Mouse (Mus musculus): Measurements from ENCODE around the gene Zfhx3. TPM values are rescaled to one million over a fixed set of nuclear protein-coding genes. Genes with fewer than 3 reads are reported as not detected.

Zfhx3 gene
- polyA plus RNA-seq, 1 experiment from 2014 or later, result 9.2 TPM

DNA sequence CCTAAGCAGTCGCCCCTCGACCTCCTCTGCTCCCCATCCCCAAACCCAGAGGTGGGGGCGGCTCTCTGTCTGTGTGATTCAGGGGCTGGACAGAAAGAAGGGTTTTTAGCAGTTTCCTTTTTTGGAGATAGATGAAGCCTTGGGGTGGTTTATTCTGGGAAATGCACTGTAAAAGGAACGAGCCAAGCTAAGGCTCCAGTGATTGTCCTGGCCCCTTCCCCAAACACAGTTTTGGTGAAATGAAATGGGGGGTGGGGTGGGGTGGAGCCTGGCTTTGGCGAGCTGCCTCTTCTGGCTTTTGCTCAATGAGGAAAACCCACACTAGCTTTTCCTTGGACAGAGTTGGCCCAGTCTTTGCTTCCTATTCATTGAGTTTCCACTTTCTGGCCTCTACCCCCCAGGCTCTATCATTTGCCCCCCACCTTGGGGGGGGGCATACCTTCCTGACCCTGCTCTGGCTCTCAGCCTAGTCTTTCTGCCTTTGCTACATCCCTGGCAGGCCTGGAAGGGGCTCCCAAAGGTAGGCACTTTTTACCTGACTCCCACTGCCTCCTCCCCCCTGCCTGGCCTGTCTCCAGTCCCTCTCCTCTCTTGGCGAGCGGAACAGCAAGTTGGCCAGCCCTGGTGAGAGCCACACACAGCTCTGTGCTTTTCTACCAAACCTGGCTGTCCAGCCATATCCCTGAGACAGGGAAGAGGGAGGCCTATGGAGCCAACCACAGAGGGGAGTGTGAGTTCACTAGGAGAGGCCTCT, 955.1 kb downstream of the Zfhx3 start:
- H3K9me3 ChIP-seq (replicated peaks), result no peaks in the 10 kb centered on the region
- no peak for ATAC-seq (replicated peaks; ENCODE audit: low FRiP score)
- no peak overlapping the region for H3K4me2 ChIP-seq
- H3K36me3 ChIP-seq, result no peaks in the 10 kb centered on the region; the same call in 1 of the 2 replicates
- peaks cover 70% of the 10 kb centered on the region for H3K4me1 ChIP-seq
- peak overlapping the region; percentile 61 for H3K27ac ChIP-seq
- no peaks in the 10 kb centered on the region for H3K27me3 ChIP-seq
- 49% methylated on average over 7 of the region's 7 CpGs for WGBS
- no peak overlapping the region for H3K4me3 ChIP-seq (replicated peaks)
- no peak overlapping the region for H3K9ac ChIP-seq

DNA sequence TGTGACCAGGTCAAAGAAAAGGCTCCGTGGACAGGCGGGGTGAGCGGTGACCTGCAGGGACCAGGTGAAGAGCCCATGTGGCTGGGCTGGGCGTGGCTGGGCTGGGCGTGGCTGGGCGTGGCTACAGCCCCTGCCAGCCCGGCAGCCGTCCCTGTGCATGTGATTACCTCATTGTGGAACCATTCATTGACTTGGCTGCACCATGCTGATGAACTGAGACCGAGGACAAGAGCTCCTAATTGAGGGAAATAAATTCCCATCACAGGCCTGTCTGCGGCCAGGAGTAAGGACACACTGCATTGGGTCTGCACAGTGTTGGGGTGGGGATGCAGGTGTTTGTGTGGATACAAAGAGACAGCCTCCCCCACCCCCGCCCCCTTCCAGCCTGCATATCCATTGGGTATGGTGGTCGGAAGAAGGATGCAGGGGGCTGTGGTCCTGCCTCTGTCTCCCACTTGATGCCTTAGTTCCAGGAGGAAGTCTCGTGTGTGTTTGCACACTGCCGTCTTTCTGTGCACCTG, 956.9 kb downstream of the Zfhx3 start:
- H3K27ac ChIP-seq, result no peak overlapping the region
- no peak overlapping the region for H3K9ac ChIP-seq
- H3K9me3 ChIP-seq (replicated peaks), result no peaks in the 10 kb centered on the region
- H3K4me1 ChIP-seq, result peaks cover 70% of the 10 kb centered on the region
- no peak overlapping the region for H3K4me2 ChIP-seq
- WGBS, result 74% methylated on average over 14 of the region's 14 CpGs
- no peaks in the 10 kb centered on the region for H3K27me3 ChIP-seq
- no peak for ATAC-seq (replicated peaks; ENCODE audit: low FRiP score)
- H3K36me3 ChIP-seq, result no peaks in the 10 kb centered on the region
- no peak overlapping the region for H3K4me3 ChIP-seq (replicated peaks)

- no peak overlapping the region for H3K9ac ChIP-seq
- H3K4me1 ChIP-seq, result peaks cover 63% of the 10 kb centered on the region
- H3K27me3 ChIP-seq, result no peaks in the 10 kb centered on the region
- WGBS, result 45% methylated on average over 10 of the region's 10 CpGs
- H3K36me3 ChIP-seq, result no peaks in the 10 kb centered on the region
- H3K4me2 ChIP-seq, result no peak overlapping the region
- H3K27ac ChIP-seq, result peak overlapping the region; percentile 71
- H3K9me3 ChIP-seq (replicated peaks), result no peaks in the 10 kb centered on the region
- ATAC-seq (replicated peaks; ENCODE audit: low FRiP score), result no peak
- H3K4me3 ChIP-seq (replicated peaks), result no peak overlapping the region
These were observed 958.1 kb downstream of the Zfhx3 start for GRCm38 (mm10) chr8:108900541-108900940.

DNA sequence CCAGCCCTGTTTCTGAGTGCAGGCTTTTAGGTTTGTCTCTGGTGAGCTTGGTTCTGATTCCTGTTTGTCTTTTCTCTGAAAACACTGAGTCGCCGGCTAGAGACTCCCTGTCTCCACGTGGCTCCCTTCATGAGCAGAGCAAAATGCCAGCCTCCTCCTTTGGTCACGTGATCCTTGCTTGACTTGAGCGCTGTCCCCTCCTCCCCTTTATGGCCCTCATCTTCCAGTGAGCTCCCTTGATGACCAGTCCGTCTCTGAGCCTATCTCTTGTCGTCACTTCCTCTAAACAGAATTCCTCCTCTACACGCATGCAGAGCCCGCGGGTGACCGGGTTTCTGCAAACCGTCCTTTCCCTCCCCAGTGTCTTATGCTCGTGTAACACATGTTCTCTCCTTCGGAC, 958.8 kb downstream of the Zfhx3 start:
- no peak for ATAC-seq (replicated peaks; ENCODE audit: low FRiP score)
- H3K27me3 ChIP-seq, result no peaks in the 10 kb centered on the region
- peaks cover 56% of the 10 kb centered on the region for H3K4me1 ChIP-seq
- no peaks in the 10 kb centered on the region for H3K9me3 ChIP-seq (replicated peaks)
- no peak overlapping the region for H3K27ac ChIP-seq
- H3K4me2 ChIP-seq, result no peak overlapping the region
- H3K9ac ChIP-seq, result no peak overlapping the region
- H3K4me3 ChIP-seq (replicated peaks), result no peak overlapping the region
- H3K36me3 ChIP-seq, result no peaks in the 10 kb centered on the region
- 59% methylated on average over 14 of the region's 14 CpGs for WGBS

GRCm38 (mm10) chr8:108903550-108903949, 961.1 kb downstream of the Zfhx3 start:
- H3K9me3 ChIP-seq (replicated peaks), result no peaks in the 10 kb centered on the region
- no peak overlapping the region for H3K9ac ChIP-seq
- ATAC-seq (replicated peaks; ENCODE audit: low FRiP score), result no peak
- no peak overlapping the region for H3K27ac ChIP-seq
- WGBS, result 74% methylated on average over 15 of the region's 15 CpGs
- no peaks in the 10 kb centered on the region for H3K27me3 ChIP-seq
- H3K4me1 ChIP-seq, result peaks cover 34% of the 10 kb centered on the region
- no peaks in the 10 kb centered on the region for H3K36me3 ChIP-seq
- H3K4me3 ChIP-seq (replicated peaks), result no peak overlapping the region
- H3K4me2 ChIP-seq, result no peak overlapping the region

DNA sequence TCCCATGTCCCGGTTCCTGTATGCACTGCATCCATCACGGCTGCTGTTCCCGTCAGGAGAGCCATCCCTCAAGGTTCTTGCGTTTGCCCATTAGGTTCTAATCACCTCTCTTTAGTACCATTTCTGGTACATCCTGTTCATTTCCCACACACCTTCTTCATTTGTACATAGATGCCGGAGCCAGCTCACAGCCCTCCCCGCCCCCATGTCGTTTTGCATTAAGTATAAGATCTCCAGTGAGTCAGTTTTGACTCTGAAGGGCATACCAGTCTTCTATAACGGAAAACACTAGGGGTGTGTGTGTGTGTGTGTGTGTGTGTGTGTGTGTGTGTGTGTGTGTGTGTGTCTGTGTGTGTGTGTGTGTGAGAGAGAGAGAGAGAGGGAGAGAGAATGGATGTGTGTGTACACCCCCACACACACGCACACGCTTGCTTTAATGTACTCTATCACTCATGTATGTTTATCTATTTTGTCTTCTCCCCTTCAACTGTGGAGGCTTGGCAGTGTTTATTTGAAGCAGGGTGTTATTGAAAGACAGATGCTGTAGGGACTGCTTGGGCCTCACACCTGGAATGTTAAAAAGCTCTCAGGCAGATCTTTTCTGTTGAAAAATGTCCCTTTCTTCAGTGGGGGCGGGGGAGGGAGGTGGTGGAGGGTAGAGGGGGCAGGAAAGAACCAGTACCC, 962.0 kb downstream of the Zfhx3 start:
- peaks cover 28% of the 10 kb centered on the region for H3K4me1 ChIP-seq
- no peaks in the 10 kb centered on the region for H3K9me3 ChIP-seq (replicated peaks)
- 64% methylated on average over 11 of the region's 11 CpGs for WGBS
- no peak for ATAC-seq (replicated peaks; ENCODE audit: low FRiP score)
- no peak overlapping the region for H3K27ac ChIP-seq
- H3K36me3 ChIP-seq, result no peaks in the 10 kb centered on the region
- H3K9ac ChIP-seq, result no peak overlapping the region
- H3K4me2 ChIP-seq, result no peak overlapping the region
- H3K27me3 ChIP-seq, result no peaks in the 10 kb centered on the region
- no peak overlapping the region for H3K4me3 ChIP-seq (replicated peaks)

GRCm38 (mm10) chr8:108908066-108908465, 965.6 kb downstream of the Zfhx3 start:
- H3K9ac ChIP-seq, result no peak overlapping the region
- H3K27ac ChIP-seq, result no peak overlapping the region
- peaks cover 16% of the 10 kb centered on the region for H3K4me1 ChIP-seq
- WGBS, result 83% methylated on average over 9 of the region's 9 CpGs
- no peaks in the 10 kb centered on the region for H3K9me3 ChIP-seq (replicated peaks)
- ATAC-seq (replicated peaks; ENCODE audit: low FRiP score), result no peak
- H3K4me3 ChIP-seq (replicated peaks), result no peak overlapping the region
- H3K36me3 ChIP-seq, result no peaks in the 10 kb centered on the region
- no peak overlapping the region for H3K4me2 ChIP-seq
- no peaks in the 10 kb centered on the region for H3K27me3 ChIP-seq

DNA sequence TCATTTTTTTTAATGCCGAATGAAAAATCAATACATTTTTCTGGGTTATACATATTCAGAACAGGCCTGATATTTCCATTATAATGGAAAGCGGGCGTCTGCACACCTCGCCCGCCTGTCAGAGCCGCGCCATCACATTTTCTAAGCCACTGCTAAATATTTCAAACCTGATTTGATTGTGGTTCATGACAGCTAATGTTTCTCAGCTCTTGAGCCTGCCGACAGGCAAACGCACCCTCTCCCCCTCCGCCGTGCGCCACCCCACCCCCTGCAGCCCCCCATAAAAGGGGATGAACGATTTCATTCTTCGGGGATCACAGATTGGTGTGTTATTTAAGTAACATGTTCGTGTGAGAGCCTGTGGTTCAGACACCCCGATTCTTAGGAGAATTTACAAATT, 966.1 kb downstream of the Zfhx3 start:
- ATAC-seq (replicated peaks; ENCODE audit: low FRiP score), result no peak
- H3K4me2 ChIP-seq, result no peak overlapping the region
- WGBS, result 85% methylated on average over 16 of the region's 16 CpGs

DNA sequence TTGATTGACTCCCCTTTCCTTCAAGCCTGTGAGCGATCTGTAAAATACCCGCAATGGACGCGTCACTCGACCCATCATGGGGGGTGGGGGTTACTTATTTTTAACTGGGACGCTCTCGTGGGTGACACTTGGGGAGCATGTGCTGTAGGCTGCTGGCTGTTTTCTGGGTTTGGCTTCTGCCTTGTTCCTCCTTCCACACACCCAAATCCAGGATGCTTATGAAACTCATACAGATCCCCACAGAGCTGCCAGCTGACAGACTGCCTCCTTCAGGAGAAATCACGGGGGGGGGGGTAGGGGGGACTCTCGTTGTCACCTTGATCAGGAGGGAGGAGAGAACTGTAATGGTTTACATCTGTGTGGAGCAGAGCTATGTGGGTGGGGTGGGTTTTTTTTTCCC, 966.6 kb downstream of the Zfhx3 start:
- Histone ChIP-seq H3K9ac (no peak overlapping the region), H3K27ac (no peak overlapping the region)

More for the DNA sequence above, 966.1 kb downstream of the Zfhx3 start:
- Histone ChIP-seq H3K9ac (no peak overlapping the region), H3K4me1 (peaks cover 16% of the 10 kb centered on the region), H3K27me3 (no peaks in the 10 kb centered on the region), H3K36me3 (no peaks in the 10 kb centered on the region), H3K9me3 (replicated peaks) (no peaks in the 10 kb centered on the region), H3K27ac (no peak overlapping the region), H3K4me3 (replicated peaks) (no peak overlapping the region)

GRCm38 (mm10) chr8:108909455-108909854, 967.0 kb downstream of the Zfhx3 start:
- Histone ChIP-seq H3K36me3 (no peaks in the 10 kb centered on the region), H3K9ac (no peak overlapping the region), H3K4me3 (replicated peaks) (no peak overlapping the region), H3K27ac (no peak overlapping the region), H3K9me3 (replicated peaks) (no peaks in the 10 kb centered on the region), H3K4me1 (peaks cover 12% of the 10 kb centered on the region), H3K4me2 (no peak overlapping the region), H3K27me3 (no peaks in the 10 kb centered on the region)
- 89% methylated on average over 2 of the region's 2 CpGs for WGBS
- no peak for ATAC-seq (replicated peaks; ENCODE audit: low FRiP score)

More for the DNA sequence above, 966.6 kb downstream of the Zfhx3 start:
- WGBS, result 78% methylated on average over 9 of the region's 9 CpGs
- Histone ChIP-seq H3K4me3 (replicated peaks) (no peak overlapping the region), H3K36me3 (no peaks in the 10 kb centered on the region), H3K27me3 (no peaks in the 10 kb centered on the region), H3K4me2 (no peak overlapping the region), H3K4me1 (peaks cover 15% of the 10 kb centered on the region), H3K9me3 (replicated peaks) (no peaks in the 10 kb centered on the region)
- ATAC-seq (replicated peaks; ENCODE audit: low FRiP score), result no peak

DNA sequence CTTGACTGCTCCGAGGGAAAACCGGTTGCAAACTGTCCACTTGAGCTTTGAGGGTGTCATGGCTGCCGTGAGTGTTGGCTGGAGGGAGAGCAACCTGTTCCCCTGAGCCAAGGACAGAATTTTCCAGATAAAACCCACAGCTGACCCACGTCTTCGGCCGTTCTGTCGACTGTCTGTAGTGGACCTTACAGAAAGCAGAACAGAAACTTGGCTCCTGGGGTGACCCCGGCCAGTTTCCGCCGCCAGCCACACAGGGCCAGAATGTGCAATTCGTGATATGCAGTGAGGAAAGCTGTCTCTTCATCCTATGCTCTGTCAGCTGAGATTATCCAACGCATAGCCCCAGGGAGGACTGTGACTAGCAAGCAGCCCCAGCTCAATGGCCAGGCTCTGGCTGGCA, 968.4 kb downstream of the Zfhx3 start:
- H3K27me3 ChIP-seq, result no peaks in the 10 kb centered on the region
- ATAC-seq (replicated peaks; ENCODE audit: low FRiP score), result no peak
- H3K4me1 ChIP-seq, result peaks cover 16% of the 10 kb centered on the region
- no peak overlapping the region for H3K4me2 ChIP-seq
- no peaks in the 10 kb centered on the region for H3K36me3 ChIP-seq
- H3K27ac ChIP-seq, result no peak overlapping the region
- H3K9ac ChIP-seq, result no peak overlapping the region
- WGBS, result 82% methylated on average over 12 of the region's 12 CpGs
- no peaks in the 10 kb centered on the region for H3K9me3 ChIP-seq (replicated peaks)
- no peak overlapping the region for H3K4me3 ChIP-seq (replicated peaks)

DNA sequence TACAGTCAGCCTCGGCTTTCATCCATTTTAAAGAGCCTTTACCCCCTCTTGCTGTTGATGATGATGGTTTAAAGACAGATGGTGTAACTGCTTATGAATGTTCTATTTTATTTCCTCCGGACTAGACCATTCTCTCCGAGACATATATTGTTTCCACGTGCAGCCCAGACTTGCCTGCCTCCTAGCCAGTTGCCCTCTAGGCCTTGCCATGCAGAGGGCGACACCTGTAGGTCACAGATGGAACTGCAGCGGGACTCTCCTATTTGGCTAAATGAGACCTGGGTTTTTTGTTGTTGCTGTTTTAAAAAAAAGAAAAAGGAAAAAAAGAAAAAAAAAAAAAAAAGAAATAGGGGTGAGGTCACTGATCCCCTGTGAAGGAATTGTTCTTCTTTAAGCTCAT, 969.1 kb downstream of the Zfhx3 start:
- 10% methylated on average over 6 of the region's 6 CpGs for WGBS
- Histone ChIP-seq H3K4me3 (replicated peaks) (no peak overlapping the region), H3K9me3 (replicated peaks) (no peaks in the 10 kb centered on the region), H3K4me2 (no peak overlapping the region), H3K9ac (no peak overlapping the region), H3K4me1 (peaks cover 20% of the 10 kb centered on the region), H3K27me3 (no peaks in the 10 kb centered on the region), H3K36me3 (peaks cover 2% of the 10 kb centered on the region; the same call in 1 of the 2 replicates), H3K27ac (no peak overlapping the region)
- no peak for ATAC-seq (replicated peaks; ENCODE audit: low FRiP score)
